1 mouse cellular context compared by ENCODE assay signal in genomic region chr6:114966396-114967154, GRCm38 (mm10).
TF ChIP-seq lines count a peak whose summit lies in the region.

No protein-coding gene starts in this region.

TF ChIP-seq in CH12.LX, 34 proteins besides CTCF, POLR2A, EP300 and RAD21:
- TF ChIP-seq IRF4 (IDR thresholded peaks at IDR 0.05; ENCODE audit: low read depth, low read length) = 0 out of 2 replicates have a peak, but pooled peaks have one; percentile 14
- 0 out of 2 replicates have a peak, but pooled peaks have one; percentile 47 for TF ChIP-seq MYC (IDR thresholded peaks at IDR 0.05; ENCODE audit: low read depth, low read length)
- no peak for TF ChIP-seq KAT2A (IDR thresholded peaks at IDR 0.05; ENCODE audit: insufficient replicate concordance, low read length)
- no peak for TF ChIP-seq UBTF (IDR thresholded peaks at IDR 0.05; ENCODE audit: low read depth, low read length)
- no peak for TF ChIP-seq USF1 (IDR thresholded peaks at IDR 0.05; ENCODE audit: low read depth, low read length)
- no peak for TF ChIP-seq HCFC1 (IDR thresholded peaks at IDR 0.05; ENCODE audit: low read depth, low read length)
- no peak for TF ChIP-seq USF2 (conservative IDR thresholded peaks at IDR 0.05; ENCODE audit: low read depth, low read length)
- TF ChIP-seq CHD1 (IDR thresholded peaks at IDR 0.05; ENCODE audit: low read depth, low read length) = peak; percentile 59; the same call in 1 of the 2 replicates
- TF ChIP-seq CHD2 (IDR thresholded peaks at IDR 0.05; ENCODE audit: low read length) = no peak
- TF ChIP-seq E2F4 (IDR thresholded peaks at IDR 0.05; ENCODE audit: insufficient replicate concordance, low read depth, low read length) = no peak
- no peak for TF ChIP-seq GABPA (IDR thresholded peaks at IDR 0.05; ENCODE audit: insufficient replicate concordance, low read depth, low read length)
- TF ChIP-seq TBP (conservative IDR thresholded peaks at IDR 0.05; ENCODE audit: low read depth, low read length) = no peak
- peak; percentile 52; the same call in 1 of the 2 replicates for TF ChIP-seq SIN3A (IDR thresholded peaks at IDR 0.05; ENCODE audit: low read length)
- no peak for TF ChIP-seq ZKSCAN1 (IDR thresholded peaks at IDR 0.05; ENCODE audit: borderline replicate concordance, low read depth, low read length)
- no peak for TF ChIP-seq ZC3H11A (IDR thresholded peaks at IDR 0.05; ENCODE audit: low read depth, low read length)
- TF ChIP-seq MAZ (IDR thresholded peaks at IDR 0.05; ENCODE audit: low read depth, low read length) = no peak
- TF ChIP-seq RCOR1 (conservative IDR thresholded peaks at IDR 0.05; ENCODE audit: low read depth, low read length) = no peak
- no peak for TF ChIP-seq JUND (conservative IDR thresholded peaks at IDR 0.05; ENCODE audit: low read depth, low read length)
- no peak; the same call in 1 of the 2 replicates for TF ChIP-seq ETS1 (conservative IDR thresholded peaks at IDR 0.05; ENCODE audit: low read depth, low read length)
- TF ChIP-seq MAFK (IDR thresholded peaks at IDR 0.05; ENCODE audit: insufficient replicate concordance, low read length) = no peak
- TF ChIP-seq ELF1 (IDR thresholded peaks at IDR 0.05; ENCODE audit: low read depth, low read length) = no peak
- TF ChIP-seq MXI1 (IDR thresholded peaks at IDR 0.05; ENCODE audit: low read depth, low read length) = peak; percentile 61; the same call in 1 of the 2 replicates
- no peak for TF ChIP-seq ZNF384 (IDR thresholded peaks at IDR 0.05; ENCODE audit: low read depth, low read length)
